Mouse (Mus musculus): ENCODE data around the gene Igsf23.
"Not testable (repeated sequence)": the region's sequence is repeated elsewhere in the genome, so short reads cannot be mapped to it uniquely, and the experiment has no call there.

Gene Igsf23

GRCm38 (mm10) chr7:19950589-19950988, at the start of gene Igsf23:
Gene Igsf23, minus strand, starts transcription at chr7:19950756.
- ATAC-seq (ENCODE audit: insufficient number of reproducible peaks, low FRiP score, low TSS enrichment) = no peak

GRCm38 (mm10) chr7:19996721-19997120, 46.2 kb upstream of the Igsf23 start:
- not testable (repeated sequence) for ATAC-seq (ENCODE audit: insufficient number of reproducible peaks, low FRiP score, low TSS enrichment)

- not testable (repeated sequence) for ATAC-seq (ENCODE audit: insufficient number of reproducible peaks, low FRiP score, low TSS enrichment)
Measured at GRCm38 (mm10) chr7:19991165-19991564, 40.6 kb upstream of the Igsf23 start, which contains the start of gene Nlrp9b. Gene Nlrp9b, plus strand, starts transcription at chr7:19991465.

GRCm38 (mm10) chr7:19971516-19971915, 21.0 kb upstream of the Igsf23 start:
- ATAC-seq (ENCODE audit: insufficient number of reproducible peaks, low FRiP score, low TSS enrichment) = no peak

- ATAC-seq (ENCODE audit: insufficient number of reproducible peaks, low FRiP score, low TSS enrichment) = no peak
Measured at GRCm38 (mm10) chr7:19970196-19970595, 19.6 kb upstream of the Igsf23 start.

GRCm38 (mm10) chr7:19969541-19970090, 19.1 kb upstream of the Igsf23 start:
- ATAC-seq (ENCODE audit: insufficient number of reproducible peaks, low FRiP score, low TSS enrichment) = no peak

GRCm38 (mm10) chr7:19969106-19969505, 18.6 kb upstream of the Igsf23 start:
- ATAC-seq (ENCODE audit: insufficient number of reproducible peaks, low FRiP score, low TSS enrichment) = no peak

DNA sequence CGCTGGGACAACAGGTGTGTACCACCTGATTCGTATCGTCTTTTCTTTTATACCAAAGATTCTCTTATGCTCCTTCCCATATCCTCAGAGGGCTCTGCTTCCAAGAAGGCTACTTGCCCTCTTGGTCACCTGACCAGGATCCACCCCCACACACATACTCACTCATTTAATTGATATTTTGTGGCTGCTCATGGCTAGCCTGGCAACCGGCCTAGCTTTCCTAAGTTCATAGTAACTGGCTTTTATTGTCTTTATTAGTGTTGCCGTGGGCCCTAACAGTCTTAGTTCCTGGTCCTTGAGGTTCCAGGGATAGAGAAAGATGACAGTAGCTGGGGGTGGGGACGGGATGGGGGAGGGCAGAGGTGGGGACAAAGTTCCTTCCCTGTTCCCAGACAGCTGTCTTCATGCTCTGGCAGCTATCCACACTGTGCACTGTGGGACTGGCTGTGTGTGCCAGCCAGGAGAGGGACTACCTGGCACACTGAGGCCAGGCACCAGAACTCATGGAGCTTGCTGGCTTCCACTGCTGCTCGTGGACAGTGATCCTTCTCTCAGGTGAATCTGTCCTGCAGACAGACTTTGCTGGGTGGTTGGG, 14.5 kb upstream of the Igsf23 start, which contains the start of gene Ceacam20:
Gene Ceacam20 (plus strand): TSS at position 428 of the 595 bp plus-strand sequence.
- no peak for ATAC-seq (ENCODE audit: insufficient number of reproducible peaks, low FRiP score, low TSS enrichment)

DNA sequence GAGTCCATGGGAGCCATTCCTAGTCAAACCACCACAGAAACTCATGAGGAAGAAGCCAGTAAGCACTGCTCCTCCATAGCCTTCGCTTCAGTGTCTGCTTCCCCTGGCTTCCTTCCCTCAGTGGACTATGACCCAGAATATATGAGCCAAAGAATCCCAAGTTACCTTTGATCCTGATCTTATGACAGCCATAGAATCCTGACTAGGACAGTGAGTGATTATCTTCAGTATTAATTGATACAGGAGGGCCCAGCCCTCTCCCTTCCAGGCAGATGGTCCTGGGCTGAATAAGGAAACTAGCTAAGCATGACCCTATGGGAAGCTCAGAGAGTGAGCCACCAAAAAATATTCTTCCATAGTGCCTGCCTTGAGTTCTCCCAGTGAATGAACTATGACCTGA, 11.9 kb upstream of the Igsf23 start:
- ATAC-seq (ENCODE audit: insufficient number of reproducible peaks, low FRiP score, low TSS enrichment) = no peak

GRCm38 (mm10) chr7:19956341-19956781, 5.8 kb upstream of the Igsf23 start:
- ATAC-seq (ENCODE audit: insufficient number of reproducible peaks, low FRiP score, low TSS enrichment) = no peak

DNA sequence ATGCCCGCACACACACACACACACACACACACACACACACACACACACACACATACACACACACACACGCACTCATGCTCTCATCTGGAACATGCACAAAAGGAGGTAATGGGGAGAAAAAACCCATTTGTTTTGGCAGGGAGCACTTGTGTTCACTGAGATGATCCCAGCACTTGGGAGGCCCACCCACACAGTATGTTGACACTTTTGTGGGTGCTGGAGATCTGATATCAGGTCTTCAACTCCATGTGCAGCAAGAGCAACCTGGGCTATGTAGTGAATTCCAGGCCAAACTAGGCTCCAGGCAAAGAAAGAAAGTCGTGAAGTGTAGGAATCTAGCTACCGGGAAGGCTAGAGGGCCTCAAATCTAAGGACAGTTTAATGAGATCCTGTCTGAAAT, 5.3 kb upstream of the Igsf23 start:
- ATAC-seq (ENCODE audit: insufficient number of reproducible peaks, low FRiP score, low TSS enrichment) = no peak

DNA sequence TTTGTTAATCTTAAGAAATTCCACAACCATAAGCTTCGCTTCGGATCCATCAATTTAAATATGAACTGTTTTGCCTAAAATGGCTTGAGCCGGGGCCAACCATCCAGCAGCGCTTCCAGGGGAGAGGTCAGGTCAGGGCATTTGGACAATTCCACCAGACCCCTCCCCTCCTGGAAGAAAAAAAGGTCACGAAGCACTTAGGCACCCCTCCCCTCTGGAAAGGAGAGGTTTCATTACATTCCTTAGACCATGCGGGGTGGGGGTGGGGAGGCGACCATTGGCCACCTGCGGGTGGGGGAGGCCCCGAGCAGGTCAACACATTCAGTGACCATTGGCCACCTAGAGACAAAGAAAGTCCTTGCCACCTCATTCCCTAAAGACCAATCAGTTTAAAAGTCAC, 2.5 kb upstream of the Igsf23 start:
- no peak for ATAC-seq (ENCODE audit: insufficient number of reproducible peaks, low FRiP score, low TSS enrichment)

DNA sequence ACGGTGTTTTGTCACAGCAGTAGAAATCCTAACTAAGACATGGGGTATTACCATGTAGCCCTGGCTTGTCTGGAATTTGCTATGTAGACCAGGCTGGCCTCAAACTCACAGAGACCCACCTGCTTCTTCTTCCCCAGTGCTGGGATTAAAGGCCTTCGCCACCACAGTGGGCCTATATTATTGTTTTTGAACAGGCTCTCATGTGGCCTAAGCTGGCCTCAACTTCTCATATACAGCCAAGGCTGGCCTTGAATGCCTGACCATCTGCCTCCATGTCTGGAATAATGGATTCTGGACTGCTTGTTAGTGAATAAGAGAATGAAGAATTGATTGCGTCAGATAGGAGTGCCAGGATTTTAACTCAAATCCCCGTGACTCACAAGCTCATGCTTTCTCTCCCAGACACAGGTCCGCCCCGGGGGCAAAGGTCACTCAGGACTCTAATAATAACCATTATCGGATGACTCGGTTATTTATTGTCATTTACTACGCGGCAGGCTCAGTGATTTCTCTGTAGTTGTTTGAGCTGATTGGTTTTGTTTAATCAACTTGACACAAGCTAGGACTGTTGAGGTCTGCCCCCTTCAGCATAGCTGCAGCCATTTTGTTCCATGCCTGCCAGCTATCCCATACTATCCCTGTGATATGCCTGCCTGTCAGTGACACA, 1.9 kb upstream of the Igsf23 start:
- ATAC-seq (ENCODE audit: insufficient number of reproducible peaks, low FRiP score, low TSS enrichment) = no peak

DNA sequence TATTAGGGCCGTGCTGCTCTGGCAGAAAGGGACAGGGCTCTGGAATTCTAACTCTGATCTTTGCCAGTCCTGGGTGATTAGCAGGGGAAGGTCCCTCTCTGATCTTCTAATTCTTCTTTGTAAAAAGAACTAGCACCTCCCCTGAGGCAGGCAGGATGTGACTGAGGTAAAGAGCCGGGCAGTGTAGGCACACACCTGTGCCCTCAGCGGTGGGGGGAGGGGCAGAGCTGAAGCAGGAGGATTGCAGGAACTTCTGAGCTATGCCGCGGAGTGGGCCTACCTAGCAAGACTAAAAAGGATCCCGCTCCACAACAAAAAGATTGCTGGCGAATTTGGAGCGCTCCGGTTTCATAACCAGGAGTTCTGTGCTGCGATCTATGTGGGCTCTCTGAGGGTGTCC, 560 bp downstream of the Igsf23 start:
- no peak for ATAC-seq (ENCODE audit: insufficient number of reproducible peaks, low FRiP score, low TSS enrichment)

- ATAC-seq (ENCODE audit: insufficient number of reproducible peaks, low FRiP score, low TSS enrichment) = no peak
Measured at GRCm38 (mm10) chr7:19948956-19949355, 1.6 kb downstream of the Igsf23 start.

DNA sequence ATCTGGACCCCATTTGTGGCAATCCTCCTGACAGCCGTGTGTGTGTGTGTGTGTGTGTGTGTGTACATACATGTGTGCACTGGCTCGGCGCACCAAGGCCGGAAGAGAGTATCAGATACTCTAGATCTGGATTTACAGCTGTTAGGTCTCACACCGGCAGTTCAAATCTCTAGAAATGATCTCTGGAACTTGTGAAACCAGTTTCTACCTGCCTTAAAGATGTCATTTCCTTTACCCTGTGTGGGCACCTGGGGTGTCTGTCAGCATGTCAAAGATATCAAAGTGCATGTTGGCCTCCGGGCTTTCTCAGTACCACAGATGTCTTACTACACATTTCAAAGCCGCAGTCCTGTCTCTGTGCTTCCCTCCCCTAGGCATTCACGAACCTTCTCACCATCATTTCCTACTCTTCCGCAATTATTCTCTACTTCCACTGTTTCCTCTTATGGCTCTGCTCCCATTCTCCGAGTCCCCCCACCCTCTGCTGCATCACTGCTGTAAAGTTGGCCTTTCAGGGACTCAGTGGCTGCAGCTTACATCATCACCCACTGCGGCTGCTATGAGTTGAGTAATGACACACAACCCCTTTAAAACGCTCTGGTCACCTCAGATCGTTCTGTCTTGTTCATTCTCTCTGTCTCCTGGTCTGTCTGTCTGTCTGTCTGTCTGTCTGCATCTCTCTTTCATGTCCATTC, 4.6 kb downstream of the Igsf23 start:
- ATAC-seq (ENCODE audit: insufficient number of reproducible peaks, low FRiP score, low TSS enrichment) = no peak

- ATAC-seq (ENCODE audit: insufficient number of reproducible peaks, low FRiP score, low TSS enrichment) = no peak
Measured at GRCm38 (mm10) chr7:19945201-19945600, 5.4 kb downstream of the Igsf23 start.

GRCm38 (mm10) chr7:19944709-19945108, 5.8 kb downstream of the Igsf23 start:
- no peak for ATAC-seq (ENCODE audit: insufficient number of reproducible peaks, low FRiP score, low TSS enrichment)

DNA sequence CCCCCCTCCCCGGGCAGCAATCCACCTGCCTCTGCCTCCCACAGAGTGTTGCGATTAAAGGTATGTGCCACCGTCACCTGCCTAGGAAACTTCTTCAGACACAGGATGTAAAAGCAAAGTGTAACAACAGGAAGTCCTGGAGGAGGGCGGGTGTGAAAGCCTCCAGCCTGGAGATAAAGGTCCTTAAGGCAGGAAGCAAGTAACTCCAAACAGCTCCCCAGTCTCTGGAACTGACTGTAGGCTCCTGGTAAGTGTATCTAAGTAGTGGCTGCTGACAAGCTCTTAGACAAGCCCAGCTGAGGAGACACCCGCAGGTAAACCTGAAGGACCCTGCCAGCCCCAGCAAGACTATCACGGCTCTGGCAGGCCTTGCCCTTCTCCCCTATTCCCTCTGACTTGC, 10.3 kb downstream of the Igsf23 start:
- no peak for ATAC-seq (ENCODE audit: insufficient number of reproducible peaks, low FRiP score, low TSS enrichment)

- ATAC-seq (ENCODE audit: insufficient number of reproducible peaks, low FRiP score, low TSS enrichment) = no peak
Measured at GRCm38 (mm10) chr7:19939555-19940235, 10.9 kb downstream of the Igsf23 start.
